Mouse (Mus musculus): ENCODE data around the gene Efna4. TPM values are rescaled to one million over a fixed set of nuclear protein-coding genes. Genes with fewer than 3 reads are reported as not detected.

The Efna4 gene
- total RNA-seq, 2 experiments from 2014 or later, result 5.7 to 7.4 TPM

- no peak for DNase-seq
- intact Hi-C loops (cut with DNase I), result no loop called here
These were observed 23.5 kb downstream of the Efna4 start for GRCm38 (mm10) chr3:89314340-89314739.

GRCm38 (mm10) chr3:89308089-89308488 lies 29.7 kb downstream of the Efna4 start:
- peak; percentile 58 for DNase-seq
- intact Hi-C loops (cut with DNase I), result no loop called here

GRCm38 (mm10) chr3:89305551-89306325 lies 32.1 kb downstream of the Efna4 start:
- intact Hi-C loops (cut with DNase I), result no loop called here
- no peak for DNase-seq

GRCm38 (mm10) chr3:89305105-89305504 lies 32.7 kb downstream of the Efna4 start:
- intact Hi-C loops (cut with DNase I), result no loop called here
- DNase-seq, result no peak

GRCm38 (mm10) chr3:89304440-89304839 lies 33.4 kb downstream of the Efna4 start:
- no peak for DNase-seq
- intact Hi-C loops (cut with DNase I), result no loop called here

- intact Hi-C loops (cut with DNase I), result no loop called here
- DNase-seq, result no peak
These were observed 37.3 kb downstream of the Efna4 start for GRCm38 (mm10) chr3:89300514-89300913.

- DNase-seq, result no peak
- intact Hi-C loops (cut with DNase I), result no loop called here
These were observed 37.8 kb downstream of the Efna4 start for GRCm38 (mm10) chr3:89300071-89300470.

- intact Hi-C loops (cut with DNase I), result no loop called here
- DNase-seq, result no peak
These were observed 38.3 kb downstream of the Efna4 start for GRCm38 (mm10) chr3:89299499-89299898.

GRCm38 (mm10) chr3:89298908-89299307 lies 38.9 kb downstream of the Efna4 start:
- DNase-seq, result no peak
- intact Hi-C loops (cut with DNase I), result no loop called here

GRCm38 (mm10) chr3:89296761-89297396 lies 40.9 kb downstream of the Efna4 start:
- no peak for DNase-seq
- intact Hi-C loops (cut with DNase I), result no loop called here

GRCm38 (mm10) chr3:89295685-89296230 lies 42.1 kb downstream of the Efna4 start:
- no peak for DNase-seq
- intact Hi-C loops (cut with DNase I), result no loop called here

GRCm38 (mm10) chr3:89294195-89294594 lies 43.6 kb downstream of the Efna4 start:
- intact Hi-C loops (cut with DNase I), result no loop called here
- DNase-seq, result no peak

GRCm38 (mm10) chr3:89293247-89293918 lies 44.4 kb downstream of the Efna4 start:
- DNase-seq, result no peak
- intact Hi-C loops (cut with DNase I), result no loop called here

- no peak for DNase-seq
- intact Hi-C loops (cut with DNase I), result no loop called here
These were observed 45.5 kb downstream of the Efna4 start for GRCm38 (mm10) chr3:89292303-89292702.

GRCm38 (mm10) chr3:89291874-89292273 lies 46.0 kb downstream of the Efna4 start:
- no peak for DNase-seq
- intact Hi-C loops (cut with DNase I), result no loop called here

GRCm38 (mm10) chr3:89288503-89288928 lies 49.3 kb downstream of the Efna4 start:
- DNase-seq, result no peak
- intact Hi-C loops (cut with DNase I), result no loop called here

GRCm38 (mm10) chr3:89287286-89287685 lies 50.5 kb downstream of the Efna4 start:
- DNase-seq, result no peak
- intact Hi-C loops (cut with DNase I), result no loop called here

GRCm38 (mm10) chr3:89285526-89285925 lies 52.3 kb downstream of the Efna4 start:
- intact Hi-C loops (cut with DNase I), result no loop called here
- DNase-seq, result no peak

GRCm38 (mm10) chr3:89284261-89284660 lies 53.6 kb downstream of the Efna4 start:
- intact Hi-C loops (cut with DNase I), result loop anchor here (5.0 kb wide), 1 partner anchor 37 kb away; the partner anchor contains the start of genes Krtcap2 and Trim46
- no peak for DNase-seq

Data from left cerebral cortex, postnatal 4 days (tissue).